Mouse (Mus musculus): ENCODE data around the gene Hmox1. TPM values are rescaled to one million over a fixed set of nuclear protein-coding genes. Genes with fewer than 3 reads are reported as not detected.

Gene Hmox1
- polyA plus RNA-seq, 1 experiment from 2014 or later, result 13.5 TPM

DNA sequence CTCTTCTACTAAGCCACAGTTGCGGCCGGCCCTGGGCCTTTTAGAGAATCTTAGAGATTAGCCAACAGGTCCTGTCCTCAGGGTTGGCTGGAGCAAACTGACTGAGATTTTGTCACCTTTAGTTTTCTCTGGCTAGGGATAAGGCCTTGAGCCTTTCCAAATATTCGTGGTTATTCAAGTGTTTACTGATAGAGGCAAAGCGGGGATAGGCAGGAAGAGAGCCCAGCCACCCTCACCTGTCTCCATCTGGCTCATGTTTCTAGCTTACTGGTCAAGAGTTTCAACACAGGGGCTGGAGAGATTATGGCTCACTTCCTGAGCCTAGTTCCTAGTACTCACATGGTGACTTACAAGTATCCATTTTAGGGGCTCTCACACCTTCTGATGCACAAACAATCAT lies 9.5 kb downstream of the Hmox1 start:
- no peak overlapping the region for H3K9ac ChIP-seq (replicated peaks)
- no peak for ATAC-seq (ENCODE audit: low FRiP score)
- 93% methylated on average over 4 of the region's 4 CpGs for WGBS

DNA sequence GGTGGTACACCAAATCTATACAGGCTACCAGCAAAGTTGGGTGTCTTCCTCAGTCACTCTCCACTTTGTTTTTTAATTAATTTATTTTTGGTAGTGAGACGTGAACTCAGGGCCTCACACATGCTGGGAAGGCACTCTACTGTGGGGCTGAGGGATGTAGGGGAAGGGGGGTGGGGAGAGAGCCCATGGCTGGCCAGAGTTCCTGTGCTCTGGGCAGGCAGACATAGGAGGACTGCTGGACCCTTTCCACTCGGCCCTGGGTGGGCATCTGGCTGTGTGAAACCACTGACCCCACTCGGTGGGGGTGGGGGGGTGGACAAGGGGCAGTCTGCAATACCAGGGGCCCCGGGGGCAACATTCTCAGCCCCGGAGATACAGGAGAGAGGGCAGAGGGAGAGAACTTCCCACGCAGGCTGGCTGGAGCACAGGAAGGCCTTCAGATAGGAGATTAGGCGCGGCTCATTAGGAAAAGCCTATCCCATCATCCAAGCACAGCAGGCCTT lies 10.0 kb downstream of the Hmox1 start:
- WGBS, result 18% methylated on average over 8 of the region's 8 CpGs
- no peak overlapping the region for H3K4me2 ChIP-seq
- no peaks in the 10 kb centered on the region for H3K9me3 ChIP-seq (replicated peaks)
- ATAC-seq (ENCODE audit: low FRiP score), result no peak
- H3K4me3 ChIP-seq (replicated peaks), result no peak overlapping the region
- H3K27ac ChIP-seq (replicated peaks), result no peak overlapping the region
- no peaks in the 10 kb centered on the region for H3K27me3 ChIP-seq (replicated peaks)
- no peaks in the 10 kb centered on the region for H3K36me3 ChIP-seq
- peaks cover 3% of the 10 kb centered on the region; the same call in 1 of the 2 replicates for H3K4me1 ChIP-seq
- H3K9ac ChIP-seq (replicated peaks), result no peak overlapping the region

More for the DNA sequence above, 9.5 kb downstream of the Hmox1 start:
- Histone ChIP-seq H3K36me3 (no peaks in the 10 kb centered on the region), H3K4me1 (no peaks in the 10 kb centered on the region), H3K4me2 (no peak overlapping the region), H3K27me3 (replicated peaks) (no peaks in the 10 kb centered on the region), H3K9me3 (replicated peaks) (no peaks in the 10 kb centered on the region), H3K4me3 (replicated peaks) (no peak overlapping the region), H3K27ac (replicated peaks) (no peak overlapping the region)

DNA sequence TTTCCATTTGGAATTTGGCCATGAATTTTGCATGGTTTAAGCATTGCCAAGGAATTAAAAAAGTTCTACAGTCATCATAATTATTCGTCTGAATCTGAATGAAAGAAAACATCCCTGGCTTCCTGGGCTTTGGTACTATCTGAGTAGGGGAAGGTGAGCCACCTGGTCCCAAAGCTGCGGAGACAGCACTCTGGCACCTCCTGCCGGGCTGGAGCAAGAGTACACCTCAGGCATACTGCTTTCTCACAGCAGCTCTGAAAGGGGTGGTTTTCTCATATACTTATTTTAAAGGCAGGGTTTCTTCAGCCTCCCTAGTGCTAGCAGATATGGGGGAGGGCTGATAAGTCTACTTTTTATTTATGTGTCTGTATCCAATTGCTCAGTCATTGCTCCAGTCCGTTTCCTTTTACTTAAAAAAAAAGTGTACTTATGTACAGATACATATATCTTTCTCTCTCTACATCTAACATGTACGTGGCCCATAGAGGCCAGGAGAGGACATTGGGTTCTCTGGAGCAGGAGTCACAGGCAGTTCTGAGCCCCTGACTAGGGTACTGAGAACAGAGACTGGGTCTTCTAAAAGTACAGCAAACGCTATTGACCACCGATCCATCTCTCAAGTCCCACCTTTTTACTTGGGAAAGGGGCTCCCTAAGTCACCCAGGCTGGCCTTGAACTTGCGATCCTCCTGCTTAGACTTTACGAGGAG lies 15.3 kb downstream of the Hmox1 start:
- Histone ChIP-seq H3K4me2 (peak overlapping the region; percentile 94), H3K9ac (replicated peaks) (peak overlapping the region; percentile 58), H3K4me3 (replicated peaks) (peak overlapping the region; percentile 83), H3K4me1 (peaks cover 18% of the 10 kb centered on the region), H3K36me3 (peaks cover 14% of the 10 kb centered on the region), H3K27ac (replicated peaks) (peak overlapping the region; percentile 80), H3K27me3 (replicated peaks) (no peaks in the 10 kb centered on the region), H3K9me3 (replicated peaks) (no peaks in the 10 kb centered on the region)
- 0% methylated on average over 9 of the region's 9 CpGs for WGBS
- ATAC-seq (ENCODE audit: low FRiP score), result peak; percentile 88

DNA sequence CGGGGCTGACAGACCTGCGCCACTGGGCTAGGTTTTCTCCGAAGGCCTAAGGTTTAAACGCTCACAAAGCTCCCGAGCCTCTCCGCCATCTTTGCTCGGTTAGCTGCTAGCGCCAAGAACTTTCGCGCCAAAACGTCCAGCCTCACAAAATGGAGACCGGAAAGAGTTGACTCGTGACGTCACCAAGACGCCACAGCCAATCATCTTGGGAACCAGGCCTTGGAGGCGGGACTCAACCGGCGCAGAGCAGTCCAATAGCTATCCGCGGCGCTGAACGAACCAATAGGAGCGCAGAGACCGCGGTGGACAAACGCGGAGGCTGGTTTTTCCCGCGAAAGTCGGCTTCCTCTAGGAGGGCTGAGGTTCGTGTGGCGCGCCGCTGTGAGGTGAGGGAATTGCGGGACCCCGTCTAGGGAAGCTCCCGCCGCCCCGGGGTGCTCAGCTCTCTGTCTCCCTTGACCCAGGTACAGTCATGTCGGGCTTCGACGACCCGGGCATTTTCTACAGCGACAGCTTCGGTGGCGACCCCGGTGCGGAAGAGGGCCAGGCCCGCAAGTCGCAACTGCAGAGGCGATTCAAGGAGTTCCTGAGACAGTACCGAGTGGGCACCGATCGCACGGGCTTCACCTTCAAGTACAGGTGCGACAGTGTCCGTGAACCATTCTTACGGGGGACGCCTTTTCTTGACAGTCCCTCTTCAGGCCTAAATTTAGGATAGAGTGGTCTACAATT lies 16.0 kb downstream of the Hmox1 start, which contains the start of gene Mcm5:
Gene Mcm5, plus strand, starts transcription at position 334 of the 732 bp plus-strand sequence.
- H3K9ac ChIP-seq (replicated peaks), result peak within 1 kb of the TSS; percentile 58
- peak; percentile 99 for ATAC-seq (ENCODE audit: low FRiP score)
- peaks cover 18% of the 10 kb centered on the region for H3K4me1 ChIP-seq
- no peaks in the 10 kb centered on the region for H3K9me3 ChIP-seq (replicated peaks)
- H3K4me3 ChIP-seq (replicated peaks), result peak within 1 kb of the TSS; percentile 83
- H3K27me3 ChIP-seq (replicated peaks), result no peaks in the 10 kb centered on the region
- H3K4me2 ChIP-seq, result peak within 1 kb of the TSS; percentile 94
- under 1% methylated on average over 59 of the region's 59 CpGs for WGBS
- H3K27ac ChIP-seq (replicated peaks), result peak within 1 kb of the TSS; percentile 80
- H3K36me3 ChIP-seq, result peaks cover 14% of the 10 kb centered on the region

DNA sequence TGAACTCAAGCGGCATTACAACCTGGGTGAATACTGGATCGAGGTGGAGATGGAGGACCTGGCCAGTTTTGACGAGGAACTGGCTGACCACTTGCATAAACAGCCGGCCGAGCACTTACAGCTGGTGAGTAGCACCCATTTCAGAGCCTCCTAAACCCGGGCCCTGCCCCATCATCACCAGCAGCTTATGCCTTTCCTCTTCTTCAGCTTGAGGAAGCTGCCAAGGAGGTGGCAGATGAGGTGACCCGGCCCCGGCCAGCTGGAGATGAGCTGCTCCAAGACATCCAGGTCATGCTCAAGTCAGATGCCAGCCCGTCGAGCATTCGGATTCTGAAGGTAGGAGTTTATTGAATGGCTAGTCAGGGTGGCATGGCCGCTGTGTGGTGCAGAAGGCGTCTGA lies 16.7 kb downstream of the Hmox1 start:
- Histone ChIP-seq H3K4me3 (replicated peaks) (peak overlapping the region; percentile 83), H3K27me3 (replicated peaks) (no peaks in the 10 kb centered on the region), H3K9me3 (replicated peaks) (no peaks in the 10 kb centered on the region), H3K4me2 (peak overlapping the region; percentile 94), H3K27ac (replicated peaks) (no peak overlapping the region), H3K9ac (replicated peaks) (peak overlapping the region; percentile 42; the same call in 1 of the 2 replicates), H3K36me3 (peaks cover 14% of the 10 kb centered on the region), H3K4me1 (peaks cover 18% of the 10 kb centered on the region)
- no peak for ATAC-seq (ENCODE audit: low FRiP score)
- 18% methylated on average over 13 of the region's 13 CpGs for WGBS

DNA sequence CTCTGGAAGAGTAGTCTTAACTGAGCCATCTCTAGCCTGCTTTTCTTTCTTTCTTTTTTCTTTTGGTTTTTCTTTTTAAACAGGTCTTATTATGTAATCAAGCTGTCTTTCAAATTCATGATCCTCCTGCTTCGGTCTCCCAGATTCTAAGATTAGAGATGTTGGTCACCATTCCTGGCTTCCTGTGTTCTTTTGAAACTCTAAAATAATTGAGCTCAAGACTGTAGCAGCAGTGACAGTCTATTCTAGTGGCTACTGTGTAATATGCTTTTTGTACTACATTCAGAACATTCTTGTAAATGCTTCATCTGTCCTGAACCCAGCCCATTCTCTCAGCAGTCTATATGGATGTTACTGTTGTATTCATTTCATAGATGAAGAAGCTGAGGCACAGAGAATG lies 25.1 kb downstream of the Hmox1 start:
- no peak overlapping the region for H3K9ac ChIP-seq (replicated peaks)
- H3K27me3 ChIP-seq (replicated peaks), result no peaks in the 10 kb centered on the region
- H3K36me3 ChIP-seq, result peaks cover 50% of the 10 kb centered on the region
- H3K4me1 ChIP-seq, result no peaks in the 10 kb centered on the region
- no peak overlapping the region for H3K27ac ChIP-seq (replicated peaks)
- H3K9me3 ChIP-seq (replicated peaks), result no peaks in the 10 kb centered on the region
- 97% methylated on average over 1 of the region's 1 CpGs for WGBS
- H3K4me3 ChIP-seq (replicated peaks), result no peak overlapping the region
- ATAC-seq (ENCODE audit: low FRiP score), result no peak
- no peak overlapping the region for H3K4me2 ChIP-seq

DNA sequence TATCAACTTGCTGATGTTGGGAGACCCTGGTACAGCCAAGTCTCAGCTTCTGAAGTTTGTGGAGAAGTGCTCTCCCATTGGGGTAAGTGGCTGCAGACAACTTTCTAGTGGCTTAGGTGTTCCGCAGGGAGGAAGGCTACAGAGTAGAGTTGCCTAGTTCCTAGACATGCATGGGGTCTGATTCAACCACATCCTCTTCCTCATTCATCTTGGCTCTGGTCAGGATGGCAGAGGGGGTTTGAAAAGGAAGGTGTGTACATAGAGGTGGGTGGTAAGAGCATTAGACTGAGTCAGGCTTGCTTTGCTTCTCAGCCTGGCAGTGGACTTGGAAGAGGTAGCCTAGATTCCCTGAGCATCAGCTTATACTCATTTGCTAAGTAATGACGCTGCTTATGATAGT lies 25.9 kb downstream of the Hmox1 start:
- H3K36me3 ChIP-seq, result peaks cover 50% of the 10 kb centered on the region
- H3K9me3 ChIP-seq (replicated peaks), result no peaks in the 10 kb centered on the region
- H3K4me1 ChIP-seq, result no peaks in the 10 kb centered on the region
- ATAC-seq (ENCODE audit: low FRiP score), result no peak
- H3K4me2 ChIP-seq, result no peak overlapping the region
- WGBS, result 93% methylated on average over 2 of the region's 2 CpGs
- H3K4me3 ChIP-seq (replicated peaks), result no peak overlapping the region
- no peak overlapping the region for H3K27ac ChIP-seq (replicated peaks)
- H3K9ac ChIP-seq (replicated peaks), result no peak overlapping the region
- H3K27me3 ChIP-seq (replicated peaks), result no peaks in the 10 kb centered on the region

DNA sequence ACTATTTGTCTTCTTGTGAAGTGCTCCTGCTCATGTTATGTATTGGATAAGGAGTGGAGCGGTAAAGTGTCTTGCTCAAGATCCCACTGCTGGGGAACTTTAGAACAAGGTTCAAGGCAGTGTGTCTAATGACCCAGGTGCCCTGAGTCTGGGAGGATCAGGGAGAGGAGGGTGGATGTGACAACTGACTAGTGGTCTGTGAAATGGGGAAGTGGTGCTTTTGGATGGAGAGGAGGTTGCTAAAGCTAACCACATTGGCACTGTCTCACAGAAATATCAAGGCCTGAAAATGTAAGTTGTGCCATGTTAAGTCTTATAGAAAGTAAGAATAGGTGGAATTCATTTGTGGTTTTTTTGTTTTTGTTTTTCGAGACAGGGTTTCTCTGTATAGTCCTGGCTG lies 26.3 kb downstream of the Hmox1 start:
- Histone ChIP-seq H3K27me3 (replicated peaks) (no peaks in the 10 kb centered on the region), H3K4me3 (replicated peaks) (no peak overlapping the region), H3K4me1 (no peaks in the 10 kb centered on the region), H3K27ac (replicated peaks) (no peak overlapping the region), H3K9ac (replicated peaks) (no peak overlapping the region), H3K36me3 (peaks cover 53% of the 10 kb centered on the region), H3K4me2 (no peak overlapping the region), H3K9me3 (replicated peaks) (no peaks in the 10 kb centered on the region)
- WGBS, result 95% methylated on average over 2 of the region's 2 CpGs
- no peak for ATAC-seq (ENCODE audit: low FRiP score)

DNA sequence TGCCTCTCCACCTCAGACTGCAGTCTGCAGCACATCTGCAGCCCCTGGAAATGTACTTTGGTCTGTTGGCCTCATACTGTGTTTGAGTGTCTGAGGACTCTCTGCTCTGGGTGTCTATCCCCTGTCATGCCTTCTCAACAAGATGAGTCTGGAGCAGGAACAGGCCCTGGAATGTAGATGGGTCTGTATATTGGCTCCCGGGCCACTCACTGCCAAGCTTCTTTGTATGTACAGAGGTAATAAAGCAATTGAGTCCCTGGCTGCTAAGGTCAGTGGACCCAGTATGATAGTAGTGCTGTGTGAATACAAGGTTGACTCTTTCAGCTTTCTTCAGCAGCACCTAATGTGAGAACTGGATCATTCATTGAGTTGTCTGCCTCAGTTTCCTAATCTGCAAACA lies 34.0 kb downstream of the Hmox1 start:
- Histone ChIP-seq H3K36me3 (peaks cover 35% of the 10 kb centered on the region), H3K9ac (replicated peaks) (no peak overlapping the region), H3K4me2 (no peak overlapping the region), H3K4me3 (replicated peaks) (no peak overlapping the region), H3K27me3 (replicated peaks) (no peaks in the 10 kb centered on the region), H3K27ac (replicated peaks) (no peak overlapping the region), H3K4me1 (no peaks in the 10 kb centered on the region), H3K9me3 (replicated peaks) (no peaks in the 10 kb centered on the region)
- no peak for ATAC-seq (ENCODE audit: low FRiP score)
- WGBS, result 24% methylated on average over 1 of the region's 1 CpGs

DNA sequence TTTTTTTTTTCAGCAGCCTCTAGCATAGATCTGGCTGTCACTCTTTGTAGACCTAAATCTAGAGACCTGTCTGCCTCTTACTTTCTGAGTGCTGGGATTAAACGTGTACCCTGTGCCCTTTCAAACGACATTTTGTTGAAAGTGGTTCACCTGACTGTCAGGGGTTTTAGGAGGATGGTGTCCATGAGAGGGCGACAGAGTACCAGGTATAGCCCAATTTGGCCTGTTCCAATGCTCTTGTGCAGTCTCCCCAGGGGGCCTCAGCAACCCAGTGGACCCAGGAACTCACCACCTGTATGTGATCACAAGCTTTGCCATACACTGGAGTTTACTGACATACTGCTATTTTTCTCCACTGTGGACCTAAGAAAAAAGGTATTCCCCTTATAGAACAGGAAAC lies 39.1 kb downstream of the Hmox1 start:
- ATAC-seq (ENCODE audit: low FRiP score), result no peak
- Histone ChIP-seq H3K36me3 (peaks cover 5% of the 10 kb centered on the region; the same call in 1 of the 2 replicates), H3K27ac (replicated peaks) (no peak overlapping the region), H3K4me3 (replicated peaks) (no peak overlapping the region), H3K9me3 (replicated peaks) (no peaks in the 10 kb centered on the region), H3K27me3 (replicated peaks) (no peaks in the 10 kb centered on the region), H3K4me2 (no peak overlapping the region), H3K4me1 (peaks cover 12% of the 10 kb centered on the region), H3K9ac (replicated peaks) (no peak overlapping the region)
- WGBS, result 18% methylated on average over 3 of the region's 3 CpGs

DNA sequence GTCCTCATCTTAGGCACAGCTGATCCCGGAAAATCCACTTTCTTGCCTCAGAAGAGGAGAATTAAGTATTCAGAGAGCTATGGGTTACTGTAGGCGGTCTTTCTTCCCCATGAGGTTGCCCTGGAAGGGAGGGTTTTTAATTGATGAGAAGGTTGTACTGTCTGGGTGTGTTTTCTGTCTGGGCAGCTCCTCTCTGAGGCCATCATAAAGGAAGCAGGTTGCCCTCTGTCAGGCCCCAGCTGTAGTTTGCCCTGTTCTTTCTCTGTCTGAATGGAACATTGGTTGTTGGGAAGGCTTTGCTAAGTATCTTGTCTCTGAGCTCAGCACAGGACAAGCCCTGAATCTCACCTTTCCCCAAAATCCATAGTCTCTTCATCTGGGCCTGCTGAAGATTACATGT lies 40.0 kb downstream of the Hmox1 start:
- no peak overlapping the region for H3K27ac ChIP-seq (replicated peaks)
- ATAC-seq (ENCODE audit: low FRiP score), result no peak
- WGBS, result 76% methylated on average over 2 of the region's 2 CpGs

More for the DNA sequence above, 40.0 kb downstream of the Hmox1 start:
- Histone ChIP-seq H3K36me3 (0 out of 2 replicates have a peak, but pooled peaks cover 1% of the 10 kb centered on the region), H3K9ac (replicated peaks) (no peak overlapping the region), H3K27me3 (replicated peaks) (no peaks in the 10 kb centered on the region), H3K4me2 (no peak overlapping the region), H3K4me3 (replicated peaks) (no peak overlapping the region), H3K4me1 (peaks cover 12% of the 10 kb centered on the region), H3K9me3 (replicated peaks) (no peaks in the 10 kb centered on the region)
